Mouse (Mus musculus) myocyte (in vitro differentiated cells): Measurements from ENCODE around the gene Ptcd2. TPM values are rescaled to one million over a fixed set of nuclear protein-coding genes. Genes with fewer than 3 reads are reported as not detected.

Experiments used
- H3K27me3 ChIP-seq: one replicate; pipeline ENCODE4 v1.6.1; 2011; ENCODE audit not compliant: control insufficient read depth, insufficient read depth, insufficient read length
- H3K36me3 ChIP-seq: one replicate; pipeline ENCODE4 v1.6.1; 2011; ENCODE audit not compliant: control insufficient read depth, insufficient read depth
- H3K4me2 ChIP-seq: one replicate; pipeline ENCODE4 v1.6.1; 2011; ENCODE audit warnings: low read depth, control low read depth
- H3K4me3 ChIP-seq: one replicate; pipeline ENCODE4 v1.5.1; 2011; ENCODE audit warnings: mild to moderate bottlenecking, control low read depth, moderate library complexity
- H3K79me2 ChIP-seq: one replicate; pipeline ENCODE4 v1.6.1; 2011; ENCODE audit not compliant: control insufficient read depth, insufficient read depth
- H3ac ChIP-seq: one replicate; pipeline ENCODE4 v1.6.1; 2011; ENCODE audit not compliant: control insufficient read depth, insufficient read length
- CEBPB ChIP-seq: IDR thresholded peaks from 2 replicates; pipeline ENCODE4 v1.6.1; 2011; ENCODE audit warnings: mild to moderate bottlenecking, moderate library complexity; ENCODE audit not compliant: poor library complexity, insufficient read depth, severe bottlenecking
- E2F4 ChIP-seq: IDR thresholded peaks from one replicate; pipeline ENCODE4 v1.6.1; 2011; ENCODE audit warnings: mild to moderate bottlenecking, control low read depth, moderate library complexity; ENCODE audit not compliant: insufficient read depth
- MAX ChIP-seq: IDR thresholded peaks from one replicate; pipeline ENCODE4 v1.6.1; 2011; ENCODE audit warnings: low read depth, mild to moderate bottlenecking, control low read depth
- MYOD1 ChIP-seq, 3 experiments: IDR thresholded peaks; one replicate each; pipeline ENCODE4 v1.6.1; 2011; ENCODE audit warnings: control low read depth in 2 of 3, low read depth in 2 of 3, mild to moderate bottlenecking in 2 of 3, moderate library complexity in 1 of 3; ENCODE audit not compliant: insufficient read length in 2 of 3, control insufficient read depth in 1 of 3
- MYOG ChIP-seq, 3 experiments: IDR thresholded peaks; one replicate each; pipeline ENCODE4 v1.6.1; 2011; ENCODE audit warnings: control low read depth in 2 of 3, low read depth in 2 of 3, mild to moderate bottlenecking in 2 of 3; ENCODE audit not compliant: insufficient read length in 2 of 3, control insufficient read depth in 1 of 3, insufficient read depth in 1 of 3
- POLR2A ChIP-seq: IDR thresholded peaks from one replicate; pipeline ENCODE4 v1.6.1; 2011; ENCODE audit warnings: low read depth, mild to moderate bottlenecking, control low read depth, moderate library complexity; ENCODE audit not compliant: insufficient read length
- POLR2AphosphoS2 ChIP-seq: IDR thresholded peaks from one replicate; pipeline ENCODE4 v1.6.1; 2011; ENCODE audit warnings: low read depth, control low read depth; ENCODE audit not compliant: insufficient read length
- REST ChIP-seq: IDR thresholded peaks from one replicate; pipeline ENCODE4 v1.6.1; 2011; ENCODE audit warnings: mild to moderate bottlenecking, control low read depth, moderate library complexity; ENCODE audit not compliant: insufficient read depth, insufficient read length
- SRF ChIP-seq: IDR thresholded peaks from one replicate; pipeline ENCODE4 v1.6.1; 2011; ENCODE audit warnings: low read depth; ENCODE audit not compliant: control insufficient read depth, insufficient read length
- TCF12 ChIP-seq: IDR thresholded peaks from one replicate; pipeline ENCODE4 v1.6.1; 2011; ENCODE audit warnings: mild to moderate bottlenecking, control low read depth; ENCODE audit not compliant: poor library complexity, insufficient read depth, severe bottlenecking
- TCF3 ChIP-seq: IDR thresholded peaks from one replicate; pipeline ENCODE4 v1.6.1; 2011; ENCODE audit warnings: low read depth, control low read depth; ENCODE audit not compliant: insufficient read length
- USF1 ChIP-seq: IDR thresholded peaks from one replicate; pipeline ENCODE4 v1.6.1; 2011; ENCODE audit warnings: low read depth, mild to moderate bottlenecking, control low read depth, moderate library complexity
- polyA plus RNA-seq: library from polyadenylated mRNA; unstranded; fragments of >200 nt; fragmentation: generic; extraction: Trizol; gene quantifications from one replicate; pipeline ENCODE4 v1.2.1, GENCODE M21; 2012; ENCODE audit warnings: missing spikeins

The Ptcd2 gene
- polyA plus RNA-seq, 1 experiment, result 25.1 TPM

- H3ac ChIP-seq, result no peak overlapping the region
- H3K36me3 ChIP-seq, result no peaks in the 10 kb centered on the region
- H3K4me3 ChIP-seq, result no peak overlapping the region
- H3K4me2 ChIP-seq, result peak overlapping the region; percentile 59
- H3K27me3 ChIP-seq, result no peaks in the 10 kb centered on the region
- H3K79me2 ChIP-seq, result no peaks in the 10 kb centered on the region
- TF ChIP-seq POLR2AphosphoS2 (no peak), REST (no peak), E2F4 (no peak), CEBPB (no peak), MAX (no peak), POLR2A (no peak), TCF12 (no peak), MYOD1 (IDR thresholded peaks at IDR 0.05; ENCODE audit: control insufficient read depth in 1 of 3, insufficient read length in 2 of 3, low read depth in 2 of 3) (no peak), TCF3 (no peak)
These were observed 40.7 kb downstream of the Ptcd2 start for GRCm38 (mm10) chr13:99303846-99304245.

- TF ChIP-seq MYOG (IDR thresholded peaks at IDR 0.05; ENCODE audit: control insufficient read depth in 1 of 3, insufficient read depth in 1 of 3, insufficient read length in 2 of 3, low read depth in 2 of 3), result no peak
- no peak for TF ChIP-seq SRF
- no peak for TF ChIP-seq POLR2AphosphoS2
- no peak for TF ChIP-seq TCF12
- no peak for TF ChIP-seq MYOD1 (IDR thresholded peaks at IDR 0.05; ENCODE audit: control insufficient read depth in 1 of 3, insufficient read length in 2 of 3, low read depth in 2 of 3)
- TF ChIP-seq TCF3, result no peak
- no peak for TF ChIP-seq E2F4
- TF ChIP-seq REST, result no peak
- no peak for TF ChIP-seq MAX
- TF ChIP-seq POLR2A, result no peak
- TF ChIP-seq USF1, result no peak
- no peak for TF ChIP-seq CEBPB
- no peaks in the 10 kb centered on the region for H3K79me2 ChIP-seq
- no peak overlapping the region for H3K4me2 ChIP-seq
- no peak overlapping the region for H3ac ChIP-seq
- H3K4me3 ChIP-seq, result no peak overlapping the region
- H3K27me3 ChIP-seq, result no peaks in the 10 kb centered on the region
- H3K36me3 ChIP-seq, result no peaks in the 10 kb centered on the region
These were observed 44.6 kb downstream of the Ptcd2 start for GRCm38 (mm10) chr13:99299921-99300320.

DNA sequence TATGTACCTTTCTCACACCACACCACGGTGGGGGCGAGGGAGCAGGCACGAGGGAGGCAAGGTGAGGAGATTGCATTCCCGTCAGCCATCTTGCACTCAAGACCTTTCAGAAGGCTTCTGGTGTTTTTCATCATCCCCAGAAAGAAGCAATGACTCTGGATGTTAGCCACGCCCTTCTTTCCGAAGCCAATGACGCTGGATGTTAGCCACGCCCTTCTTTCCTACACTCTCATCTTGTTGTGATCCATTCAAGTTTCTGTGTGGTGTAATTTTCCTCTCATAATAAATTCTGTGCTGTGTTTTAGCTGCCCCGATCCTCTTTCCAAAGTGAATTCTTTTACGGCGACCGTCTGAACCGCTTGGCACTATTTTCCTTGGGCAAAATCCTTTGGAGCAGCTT is 50.3 kb downstream of the Ptcd2 start:
- Histone ChIP-seq H3K36me3 (no peaks in the 10 kb centered on the region), H3K79me2 (no peaks in the 10 kb centered on the region), H3ac (no peak overlapping the region), H3K4me3 (no peak overlapping the region), H3K27me3 (no peaks in the 10 kb centered on the region), H3K4me2 (no peak overlapping the region)
- TF ChIP-seq MYOG (IDR thresholded peaks at IDR 0.05; ENCODE audit: control insufficient read depth in 1 of 3, insufficient read depth in 1 of 3, insufficient read length in 2 of 3, low read depth in 2 of 3) (no peak), POLR2AphosphoS2 (no peak), USF1 (no peak)

GRCm38 (mm10) chr13:99290766-99291165 is 53.7 kb downstream of the Ptcd2 start:
- H3K27me3 ChIP-seq, result no peaks in the 10 kb centered on the region
- no peak overlapping the region for H3ac ChIP-seq
- TF ChIP-seq MAX (no peak), POLR2AphosphoS2 (no peak), POLR2A (no peak), REST (no peak), TCF3 (no peak)
- H3K4me2 ChIP-seq, result no peak overlapping the region
- no peaks in the 10 kb centered on the region for H3K79me2 ChIP-seq
- H3K36me3 ChIP-seq, result no peaks in the 10 kb centered on the region
- no peak overlapping the region for H3K4me3 ChIP-seq

DNA sequence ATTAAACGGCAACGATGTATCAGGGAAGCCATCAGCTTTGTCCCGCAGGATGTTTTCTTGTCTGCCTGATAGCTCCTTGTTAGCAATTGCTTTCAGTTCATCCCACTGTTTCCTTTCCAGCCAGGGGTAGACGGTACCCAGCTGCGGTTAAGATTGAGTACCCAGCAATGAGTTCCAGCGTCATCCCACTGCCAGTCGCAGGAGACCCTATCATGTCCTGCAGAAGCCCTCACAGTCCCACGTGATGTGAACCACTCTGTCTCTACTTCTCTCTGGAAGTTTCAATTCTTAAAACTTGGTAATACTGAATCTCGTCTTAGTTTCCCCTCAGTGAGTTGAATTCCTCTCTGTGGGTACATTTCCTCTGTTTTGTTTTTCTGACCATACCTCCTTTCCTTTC is 56.7 kb downstream of the Ptcd2 start:
- H3K36me3 ChIP-seq, result no peaks in the 10 kb centered on the region
- H3K4me2 ChIP-seq, result no peak overlapping the region
- no peak overlapping the region for H3K4me3 ChIP-seq
- no peaks in the 10 kb centered on the region for H3K27me3 ChIP-seq
- TF ChIP-seq MAX, result no peak
- no peak for TF ChIP-seq TCF3
- no peak for TF ChIP-seq MYOG (IDR thresholded peaks at IDR 0.05; ENCODE audit: control insufficient read depth in 1 of 3, insufficient read depth in 1 of 3, insufficient read length in 2 of 3, low read depth in 2 of 3)
- TF ChIP-seq POLR2A, result no peak
- TF ChIP-seq E2F4, result no peak
- TF ChIP-seq SRF, result no peak
- TF ChIP-seq MYOD1 (IDR thresholded peaks at IDR 0.05; ENCODE audit: control insufficient read depth in 1 of 3, insufficient read length in 2 of 3, low read depth in 2 of 3), result no peak
- no peak for TF ChIP-seq REST
- no peak for TF ChIP-seq POLR2AphosphoS2
- no peak for TF ChIP-seq USF1
- TF ChIP-seq TCF12, result no peak
- no peak for TF ChIP-seq CEBPB
- H3K79me2 ChIP-seq, result no peaks in the 10 kb centered on the region
- H3ac ChIP-seq, result no peak overlapping the region
